Mouse (Mus musculus) adrenal gland, adult 2 months (tissue): ENCODE data around the gene Vegfc. TPM values are rescaled to one million over a fixed set of nuclear protein-coding genes. Genes with fewer than 3 reads are reported as not detected.

Experiments used
- DNase-seq: peaks from one replicate; pipeline ENCODE4 v3.0.0; 2021
- long read RNA-seq: library from polyadenylated mRNA; stranded (forward); transcript quantifications from one replicate; pipeline ENCODE4 v2.0.0, GENCODE M21; 2021
- polyA plus RNA-seq: library from polyadenylated mRNA; depleted of rRNA; stranded (reverse); fragments of >200 nt; gene quantifications from 2 replicates; pipeline ENCODE4 v1.2.3, GENCODE M21; 2012; rRNA removed
- total RNA-seq, 2 experiments: library from RNA; stranded (reverse); gene quantifications; 2 replicates each; pipeline ENCODE4 v1.2.3; 2021

Vegfc gene
- 1 to 10 TPM; 2.9 to 4.5 TPM for total RNA-seq
- 6.0 and 6.8 TPM in 2 replicates for polyA plus RNA-seq
- long read RNA-seq, partial matches to known transcripts, result 0 of 1 reads
- long read RNA-seq, other reads (novel, unspliced or antisense), result 0 of 1 reads

GRCm38 (mm10) chr8:54077271-54078120 lies at the start of gene Vegfc:
Gene Vegfc, plus strand, starts transcription at chr8:54077606.
- peak; percentile 80 for DNase-seq

DNA sequence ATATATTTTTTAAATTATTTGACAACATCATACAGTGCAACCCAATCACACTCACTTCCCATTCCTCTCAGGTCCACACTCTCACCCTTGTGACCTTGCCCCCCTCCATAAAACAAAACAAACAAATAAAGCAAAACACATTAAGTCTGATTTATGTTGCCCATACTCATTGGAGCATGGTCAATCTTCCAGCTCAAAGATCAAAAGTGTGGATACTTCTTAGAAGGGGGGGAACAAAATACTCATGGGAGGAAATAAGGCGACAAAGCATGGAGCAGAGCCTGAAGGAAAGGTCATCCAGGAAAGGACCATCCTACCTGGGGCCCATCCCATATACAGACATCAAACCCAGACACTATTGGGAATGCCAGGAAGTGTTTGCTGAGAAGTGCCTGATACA lies 42.8 kb upstream of the Vegfc start:
- DNase-seq, result no peak

DNA sequence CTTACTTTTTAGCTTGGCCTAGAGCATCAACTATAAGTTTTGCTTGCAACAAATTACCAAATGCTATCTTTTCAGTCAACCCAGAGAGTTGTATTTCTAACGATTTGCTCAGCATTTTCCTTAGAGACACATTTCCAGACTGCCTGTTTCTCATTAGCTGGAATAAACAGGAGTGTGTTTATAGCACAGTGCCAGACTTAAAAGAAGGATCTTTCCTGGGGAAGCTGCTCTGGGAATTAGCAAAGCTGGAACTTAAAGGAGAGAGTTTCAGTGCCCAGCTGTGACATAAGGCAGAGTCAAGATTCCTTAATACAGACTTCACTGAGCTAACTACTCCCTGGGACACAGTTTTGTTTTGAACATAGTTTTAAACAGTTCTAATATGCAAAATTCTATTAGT lies 34.8 kb upstream of the Vegfc start:
- no peak for DNase-seq

GRCm38 (mm10) chr8:54043468-54043867 lies 33.9 kb upstream of the Vegfc start:
- no peak for DNase-seq

GRCm38 (mm10) chr8:54053210-54053609 lies 24.2 kb upstream of the Vegfc start:
- no peak for DNase-seq

DNA sequence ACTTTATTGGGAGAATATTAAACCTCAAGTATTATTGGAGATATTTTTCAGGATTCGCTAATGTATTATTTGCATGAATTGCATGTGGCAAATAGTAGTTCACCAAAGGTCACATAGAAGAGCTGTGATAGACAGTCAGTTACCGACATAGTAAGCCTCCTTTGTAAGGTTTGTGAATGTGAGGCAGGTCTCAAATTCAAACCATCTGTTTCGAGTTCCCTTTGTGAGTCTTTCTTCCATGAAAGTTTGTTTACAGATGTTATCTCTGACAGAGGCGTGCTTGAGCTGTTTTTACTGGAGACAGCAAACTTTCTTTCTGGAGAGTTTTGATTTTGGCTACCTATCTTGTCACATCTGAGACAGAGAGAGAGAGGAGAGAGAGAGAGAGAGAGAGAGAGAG lies 11.9 kb upstream of the Vegfc start:
- DNase-seq, result no peak

DNA sequence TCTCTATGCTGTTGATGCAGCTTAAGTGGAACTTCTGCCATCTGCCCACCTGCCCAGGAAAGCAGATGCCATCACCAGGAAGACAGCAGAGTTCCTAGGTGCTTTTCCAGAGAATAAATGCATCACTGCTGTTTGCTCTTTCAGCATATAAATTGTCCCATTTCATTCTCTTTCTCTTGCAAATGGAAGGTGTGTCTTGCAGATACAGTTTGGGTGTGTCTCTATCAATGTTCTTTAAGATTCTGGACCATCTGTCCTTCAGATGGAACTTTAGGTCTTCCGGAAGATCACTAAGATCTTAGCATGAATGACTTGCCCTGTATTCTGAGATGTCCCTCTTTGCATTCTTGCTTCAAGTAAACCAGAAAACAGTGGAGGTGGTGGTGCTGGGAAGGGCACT lies 1.1 kb upstream of the Vegfc start:
- DNase-seq, result no peak

DNA sequence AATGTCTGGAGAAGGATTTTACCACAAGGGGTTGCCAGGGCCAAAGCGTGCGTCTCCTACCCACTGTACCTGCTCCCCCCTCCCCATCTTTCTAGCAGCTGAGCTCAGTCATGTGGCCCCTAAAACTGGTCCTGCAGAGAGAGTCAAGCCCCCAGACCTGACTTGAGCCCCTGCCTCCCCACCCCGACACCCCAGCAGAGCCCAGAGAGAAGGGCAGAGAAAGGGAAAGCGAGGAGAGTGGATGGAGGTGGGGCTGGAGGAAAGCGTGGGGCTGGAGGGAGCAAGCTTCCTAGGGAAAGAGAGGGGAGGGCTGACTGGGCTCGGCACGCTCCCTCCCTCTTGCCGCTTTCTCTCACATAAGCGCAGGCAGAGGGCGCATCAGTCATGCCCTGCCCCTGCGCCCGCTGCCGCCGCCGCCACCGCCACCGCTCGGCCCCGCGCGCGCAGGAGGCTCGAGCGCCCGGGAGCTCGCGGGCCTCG lies 575 bp upstream of the Vegfc start:
- peak; percentile 82 for DNase-seq

DNA sequence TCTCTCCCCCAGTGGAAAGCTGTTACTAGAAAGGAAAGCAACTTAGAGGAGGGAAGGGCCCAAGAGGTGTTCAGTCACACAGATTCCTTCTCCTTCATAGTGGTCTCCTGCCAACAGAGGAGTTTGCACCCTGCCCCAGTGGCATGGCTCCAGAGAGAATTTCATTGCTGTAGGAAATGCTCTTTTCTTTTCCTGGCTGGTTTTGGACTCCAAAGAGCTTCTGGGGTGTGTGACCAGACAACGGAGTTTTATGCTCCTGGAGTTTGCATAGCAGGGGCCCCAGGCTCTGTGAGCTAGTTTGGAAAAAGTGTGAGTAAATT lies 675 bp downstream of the Vegfc start:
- DNase-seq, result no peak

DNA sequence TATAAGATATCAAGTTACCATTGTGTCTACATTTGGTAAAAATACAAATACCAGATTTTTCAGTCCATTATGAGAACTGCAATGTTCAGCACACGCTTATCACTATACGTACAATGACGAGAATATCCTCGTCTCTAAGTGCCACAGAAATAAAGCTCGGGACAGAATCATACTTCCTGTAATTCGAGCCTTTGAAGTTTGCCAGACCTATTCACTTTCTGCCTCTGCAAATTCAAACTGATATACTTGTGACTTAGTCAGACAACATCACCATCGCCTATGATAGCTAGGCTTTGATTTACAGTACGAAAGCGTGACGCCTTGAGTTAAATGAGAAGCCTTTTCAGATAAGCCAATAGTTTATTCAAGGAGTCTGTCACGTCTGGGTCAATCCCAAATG lies 1.6 kb downstream of the Vegfc start:
- no peak for DNase-seq

DNA sequence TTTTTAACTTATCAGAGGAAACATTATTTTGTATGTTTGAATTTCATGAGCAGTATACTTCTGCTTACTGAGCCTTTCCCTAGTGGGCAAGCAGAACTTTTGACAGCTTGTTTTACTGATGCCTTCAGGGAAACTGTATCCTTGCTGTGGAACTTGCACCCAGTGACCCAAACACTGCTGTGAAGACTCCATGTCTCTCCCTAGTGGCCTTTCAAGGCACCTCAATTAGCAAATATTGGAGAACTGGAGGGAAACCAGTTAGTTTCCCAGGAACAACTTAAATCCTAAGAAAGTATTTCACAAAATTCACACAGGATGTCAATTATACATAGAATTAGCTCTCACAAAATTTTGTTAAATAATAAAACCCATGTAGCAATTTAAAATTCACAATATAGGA lies 2.2 kb downstream of the Vegfc start:
- DNase-seq, result peak; percentile 14

GRCm38 (mm10) chr8:54085896-54086295 lies 8.5 kb downstream of the Vegfc start:
- DNase-seq, result no peak

- no peak for DNase-seq
Measured at GRCm38 (mm10) chr8:54087114-54087513, 9.7 kb downstream of the Vegfc start.

DNA sequence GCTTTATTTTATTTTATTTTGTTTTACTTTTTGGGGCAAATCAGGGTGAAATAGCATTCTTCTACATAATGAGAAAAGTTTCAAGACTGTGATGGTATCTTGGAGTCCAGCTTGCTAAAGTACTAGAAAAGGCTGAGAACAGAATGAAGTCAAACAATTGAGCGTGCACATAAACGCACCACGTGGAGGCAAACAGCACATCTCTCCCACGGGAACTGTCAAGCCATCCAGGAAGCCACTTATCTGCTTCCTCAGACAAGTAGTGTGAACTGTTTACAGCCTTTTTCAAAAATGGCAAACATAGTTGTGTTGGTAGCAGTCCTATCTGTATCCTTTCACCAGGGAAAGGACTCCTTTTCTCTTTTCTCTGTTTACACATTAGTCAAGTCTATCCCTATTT lies 11.8 kb downstream of the Vegfc start:
- no peak for DNase-seq

DNA sequence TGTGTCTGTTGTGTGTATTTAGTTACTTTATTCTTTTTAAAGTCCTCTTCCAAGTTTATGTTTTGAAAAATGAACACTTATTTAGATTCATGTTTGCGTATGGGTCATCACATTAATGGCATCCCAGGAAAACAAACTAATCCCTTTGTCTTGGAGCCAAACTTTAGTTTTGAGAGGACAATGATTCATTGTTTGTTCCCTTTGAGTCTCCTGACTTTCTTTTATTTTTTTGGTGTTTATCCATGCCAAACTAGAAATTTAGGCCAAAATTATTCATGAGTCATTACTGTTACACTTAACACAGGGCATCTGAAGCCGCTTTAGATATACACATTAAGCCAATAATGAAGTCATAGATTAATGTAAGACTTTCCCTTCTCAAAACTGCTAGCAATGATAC lies 12.5 kb downstream of the Vegfc start:
- DNase-seq, result no peak

DNA sequence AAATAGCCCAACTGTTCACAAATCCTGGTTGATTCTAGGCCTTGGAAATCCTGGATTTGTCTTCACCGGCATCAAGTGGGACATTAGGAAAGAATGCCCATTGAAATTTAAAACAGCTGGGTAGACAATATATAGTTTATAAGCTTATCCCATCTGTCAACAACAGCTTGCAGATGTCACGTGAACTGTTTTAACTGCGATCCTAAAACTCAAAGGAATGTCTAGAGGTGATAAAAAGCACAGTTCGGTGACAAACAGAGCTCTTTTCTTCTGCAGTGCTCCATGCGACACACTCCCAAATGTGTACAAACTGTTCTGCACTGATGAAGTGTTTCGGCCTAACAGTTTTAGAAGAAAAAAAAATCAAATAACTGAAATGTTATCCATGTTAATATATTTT lies 22.7 kb downstream of the Vegfc start:
- no peak for DNase-seq

DNA sequence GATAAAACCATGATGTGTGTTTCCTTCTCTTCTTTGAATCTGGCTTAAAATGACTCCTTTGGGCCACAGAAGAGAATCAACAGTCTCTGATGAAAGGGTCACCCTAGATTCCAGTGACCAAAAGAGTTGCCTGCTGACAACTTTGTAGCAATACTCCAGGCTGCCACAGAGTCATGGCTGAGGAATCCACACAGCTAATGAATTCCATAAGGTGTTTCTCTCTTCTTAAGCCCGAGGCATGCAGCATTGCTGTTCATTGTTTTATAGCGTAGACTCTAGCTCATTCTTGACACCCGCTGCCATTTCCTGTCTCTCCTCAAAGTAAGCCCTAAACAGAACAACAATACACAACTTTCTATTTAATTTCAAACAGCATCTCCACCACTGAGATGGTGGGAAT lies 37.2 kb downstream of the Vegfc start:
- DNase-seq, result no peak

DNA sequence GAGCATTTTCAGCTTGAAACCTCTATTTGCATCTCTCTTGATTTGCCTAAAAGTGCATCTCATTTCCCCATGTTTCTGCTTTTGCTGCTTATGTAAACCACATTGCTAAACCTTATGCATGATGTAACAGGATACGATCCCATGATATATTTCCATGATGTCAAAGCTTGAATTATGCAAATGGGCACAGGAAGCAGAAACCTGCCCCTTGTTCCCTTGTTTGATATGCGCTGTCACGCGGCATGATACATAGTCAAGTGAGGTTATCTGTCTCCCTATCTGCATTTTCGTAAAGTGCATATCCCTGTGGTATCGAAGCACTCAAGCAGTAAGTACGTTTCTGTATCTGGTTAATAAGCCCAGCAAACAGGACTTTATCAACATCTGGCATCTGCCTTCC lies 42.7 kb downstream of the Vegfc start:
- no peak for DNase-seq

DNA sequence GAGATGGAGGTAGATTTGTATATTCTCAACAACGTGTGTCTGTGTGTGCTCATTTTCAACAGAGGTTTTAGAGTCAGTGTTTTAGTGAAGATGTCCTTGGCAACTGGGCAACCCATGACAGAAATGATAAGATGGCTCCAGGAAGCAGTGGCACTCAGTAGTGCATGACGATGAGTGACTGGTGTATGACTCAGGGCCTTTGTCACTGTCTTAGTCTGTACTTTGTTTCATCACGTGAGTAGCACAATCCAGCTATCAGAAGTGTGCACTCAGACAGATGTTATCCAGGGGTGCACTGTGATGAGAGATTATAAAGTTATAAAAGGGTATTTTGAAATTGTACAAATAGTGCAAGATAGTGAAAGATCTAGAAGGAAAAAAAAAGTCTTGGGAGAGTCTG lies 44.5 kb downstream of the Vegfc start:
- DNase-seq, result peak; percentile 71

DNA sequence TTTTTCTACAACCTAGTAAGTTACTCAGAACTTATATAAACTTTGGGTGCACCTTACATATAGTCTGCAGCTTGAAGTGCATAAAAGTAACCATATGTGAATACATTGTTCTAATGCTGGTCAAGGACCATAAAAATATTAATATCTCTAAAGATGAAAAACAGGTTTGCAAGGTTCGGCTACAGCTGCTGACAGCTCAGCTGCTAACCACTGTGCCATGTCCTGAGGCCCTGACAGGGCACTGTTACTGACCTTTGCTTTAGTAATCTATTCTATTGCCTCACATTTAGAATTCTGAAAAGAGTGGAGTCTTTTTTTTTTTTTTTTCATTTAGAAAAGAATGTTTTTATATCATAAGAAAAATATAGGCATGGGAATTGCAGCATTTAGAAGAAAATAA lies 44.9 kb downstream of the Vegfc start:
- no peak for DNase-seq

DNA sequence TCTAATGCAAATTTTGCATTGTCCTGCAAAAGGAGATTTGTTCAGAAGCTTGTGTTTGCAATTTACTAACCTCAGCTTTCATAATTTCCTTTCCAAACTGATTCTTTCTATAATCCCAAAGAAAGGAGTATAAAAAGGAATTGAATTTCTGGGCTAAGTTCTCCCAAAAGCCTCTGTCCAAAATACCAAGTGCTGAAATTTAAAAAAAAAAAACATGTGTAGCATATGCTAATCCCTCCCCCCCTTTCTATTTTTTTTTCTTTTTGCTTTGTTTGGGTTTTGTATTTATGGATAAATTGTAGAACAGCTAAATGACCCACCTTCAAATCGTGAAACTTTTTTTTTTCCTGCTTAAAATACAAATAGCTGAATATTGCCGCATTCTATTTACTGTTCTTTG lies 53.2 kb downstream of the Vegfc start:
- no peak for DNase-seq

DNA sequence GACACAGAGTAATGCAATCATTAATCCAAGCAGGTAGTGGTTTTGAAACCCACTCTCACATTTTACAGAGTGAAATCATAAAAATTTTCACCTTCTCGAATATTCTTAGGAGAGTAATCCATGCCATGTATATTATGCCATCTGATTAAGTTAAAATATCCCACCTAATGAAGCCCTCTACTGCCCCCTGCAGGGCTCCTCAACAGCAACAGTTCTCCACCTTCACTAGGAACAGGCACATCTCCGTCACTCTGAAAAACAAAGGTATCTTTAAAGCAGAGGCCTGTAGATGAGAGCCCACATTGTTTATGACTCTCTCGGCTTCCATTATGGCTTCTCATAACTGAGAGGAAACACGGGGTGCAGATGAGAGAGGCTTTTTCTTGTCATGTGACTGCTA lies 75.8 kb downstream of the Vegfc start:
- peak; percentile 68 for DNase-seq

DNA sequence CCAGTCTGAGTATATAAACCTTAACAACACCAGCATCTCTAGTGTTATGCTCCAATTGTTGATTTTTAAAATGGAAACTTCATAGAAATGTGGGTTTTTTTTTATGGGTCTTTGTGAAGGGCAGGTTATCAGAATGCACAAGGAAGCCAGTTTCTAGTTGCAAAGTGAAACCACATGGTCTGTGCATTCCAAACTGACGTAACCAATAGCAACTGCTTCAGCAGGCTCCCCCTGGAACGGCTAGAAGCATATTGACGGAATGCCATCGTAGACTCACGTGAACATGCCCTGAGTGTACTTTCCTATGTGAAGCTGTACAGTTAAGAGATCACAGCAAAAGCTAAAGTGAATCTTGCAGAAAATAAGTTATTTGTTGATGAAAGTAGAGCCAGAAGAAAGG lies 86.1 kb downstream of the Vegfc start:
- DNase-seq, result no peak

DNA sequence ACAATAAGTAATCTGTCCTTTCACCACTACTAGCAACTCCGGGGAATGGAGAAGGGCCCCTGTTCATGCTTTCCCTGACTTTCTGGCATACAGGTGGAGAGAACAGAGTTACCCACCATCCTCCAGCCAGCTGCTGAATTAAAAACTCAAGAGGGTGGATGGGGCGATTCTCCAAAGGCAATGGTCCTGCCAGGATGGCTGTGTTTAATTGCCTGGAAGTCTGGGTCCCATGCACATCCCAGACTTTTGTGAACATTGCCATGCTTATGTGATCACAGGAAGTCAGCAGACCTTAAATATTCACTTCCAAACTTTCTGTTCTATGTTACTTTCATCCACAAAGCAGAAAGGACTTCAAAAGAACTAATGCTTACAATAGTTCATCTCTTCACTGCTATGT lies 107.9 kb downstream of the Vegfc start:
- no peak for DNase-seq
